Mouse (Mus musculus) MN1 (cell line): ENCODE data around the gene Rfx3.

Experiments
- DNase-seq: peaks from one replicate; pipeline ENCODE4 v3.0.0-alpha.2; 2016; ENCODE audit warnings: low spot score

Rfx3 gene

DNA sequence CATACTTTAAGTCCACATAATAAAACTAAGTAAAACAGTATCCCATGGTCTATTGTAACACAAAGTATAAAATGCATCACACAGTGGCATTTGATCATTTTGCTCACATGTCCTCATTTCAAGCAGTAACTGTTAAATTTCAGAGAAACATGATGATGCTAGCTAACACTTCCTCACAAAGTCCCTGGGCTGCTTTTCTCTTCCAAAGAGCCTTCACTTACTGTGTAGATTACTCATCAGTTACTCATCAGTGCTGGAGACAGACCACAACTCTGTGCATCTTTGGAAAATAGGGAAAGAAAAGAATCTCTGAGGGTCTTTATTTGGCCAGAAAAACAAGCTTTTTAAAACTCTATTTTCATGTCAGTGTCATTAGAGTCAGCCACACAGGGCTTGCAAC, 294.7 kb downstream of the Rfx3 start:
- no peak for DNase-seq
